Mouse (Mus musculus) C2C12 (cell line): Measurements from ENCODE around the gene Trpm8.

Experiments
- CEBPB ChIP-seq: IDR thresholded peaks from one replicate; pipeline ENCODE4 v1.6.1; 2011; ENCODE audit warnings: low read depth, mild to moderate bottlenecking, control low read depth, moderate library complexity
- CTCF ChIP-seq: IDR thresholded peaks from one replicate; pipeline ENCODE4 v1.5.1; 2011; ENCODE audit not compliant: control insufficient read depth, insufficient read depth, insufficient read length
- FOSL1 ChIP-seq: IDR thresholded peaks from one replicate; pipeline ENCODE4 v1.8.0; 2011; ENCODE audit warnings: mild to moderate bottlenecking, low read length; ENCODE audit not compliant: poor library complexity, insufficient read depth, severe bottlenecking
- MAX ChIP-seq: IDR thresholded peaks from one replicate; pipeline ENCODE4 v1.6.1; 2011; ENCODE audit warnings: mild to moderate bottlenecking, control low read depth
- MYOD1 ChIP-seq: IDR thresholded peaks from one replicate; pipeline ENCODE4 v1.6.1; 2011; ENCODE audit warnings: low read depth; ENCODE audit not compliant: control insufficient read depth, insufficient read length
- MYOG ChIP-seq: IDR thresholded peaks from one replicate; pipeline ENCODE4 v1.6.1; 2011; ENCODE audit not compliant: control insufficient read depth, insufficient read length; ENCODE audit errors: extremely low read depth
- USF1 ChIP-seq: IDR thresholded peaks from one replicate; pipeline ENCODE4 v1.6.1; 2011; ENCODE audit warnings: low read depth, mild to moderate bottlenecking, control low read depth, moderate library complexity

GRCm38 (mm10) chr1:88246386-88246785 is 31.1 kb upstream of the Trpm8 start:
- no peak for TF ChIP-seq CTCF
- TF ChIP-seq USF1 = no peak
- TF ChIP-seq MAX = no peak
- TF ChIP-seq MYOG = no peak
- no peak for TF ChIP-seq CEBPB
- no peak for TF ChIP-seq MYOD1
- no peak for TF ChIP-seq FOSL1
